Mouse (Mus musculus): ENCODE data around the gene Zfr. TPM values are rescaled to one million over a fixed set of nuclear protein-coding genes. Genes with fewer than 3 reads are reported as not detected.
A peak's percentile ranks its signal among the peaks of the same experiment; 100 is the strongest.
"Not testable (repeated sequence)": the region's sequence is repeated elsewhere in the genome, so short reads cannot be mapped to it uniquely, and the experiment has no call there.

Gene Zfr
- polyA plus RNA-seq, 1 experiment from 2014 or later, result 115 TPM

DNA sequence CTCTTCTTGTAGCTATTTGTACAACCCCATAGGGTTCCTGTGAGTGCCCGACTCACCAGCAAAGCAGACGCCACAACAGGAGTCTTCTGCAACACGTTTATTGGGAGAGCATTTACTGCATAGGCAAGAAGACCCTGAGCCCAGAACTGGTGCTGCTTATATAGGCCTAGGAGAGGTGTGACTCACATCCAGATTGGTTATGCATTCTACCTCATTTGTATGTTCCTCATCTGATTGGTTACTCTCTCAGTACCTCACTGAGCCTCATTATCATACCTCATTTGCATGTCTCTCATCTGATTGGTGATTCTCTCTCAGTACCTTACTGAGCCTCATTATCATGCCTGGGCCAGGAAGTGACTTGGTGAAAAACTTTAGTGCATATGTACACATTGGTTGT lies 8.7 kb upstream of the Zfr start:
- not testable (repeated sequence) for H3K4me2 ChIP-seq (replicated peaks); H3K27me3 ChIP-seq; H3K4me3 ChIP-seq; H3K36me3 ChIP-seq; H3K4me1 ChIP-seq; H3K9me3 ChIP-seq; ATAC-seq (ENCODE audit: insufficient number of reproducible peaks, insufficient read depth, low FRiP score, low TSS enrichment); H3K9ac ChIP-seq; H3K27ac ChIP-seq
- WGBS, result 90% methylated on average over 3 of the region's 3 CpGs

DNA sequence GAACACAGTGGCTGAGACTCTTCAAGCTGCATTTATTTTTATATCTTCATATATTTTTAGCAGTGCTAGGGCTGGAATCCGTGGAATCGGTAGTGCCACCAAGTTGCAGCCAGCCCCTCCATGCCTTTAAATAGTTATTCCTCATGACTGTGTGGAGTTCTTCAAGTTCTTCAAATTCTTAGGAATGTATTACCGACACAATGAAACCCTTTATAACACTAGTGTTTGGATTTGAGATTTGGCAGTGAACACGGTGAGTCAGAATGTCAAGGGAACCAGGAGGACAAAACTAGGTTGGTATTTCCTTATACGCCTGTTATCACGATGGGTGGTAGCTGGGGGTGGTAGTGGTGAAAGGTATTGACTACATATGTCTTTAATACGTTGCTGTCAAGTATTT lies 6.4 kb upstream of the Zfr start:
- Histone ChIP-seq H3K9me3 (no peaks in the 10 kb centered on the region), H3K4me1 (no peaks in the 10 kb centered on the region), H3K4me2 (replicated peaks) (no peak overlapping the region), H3K36me3 (no peaks in the 10 kb centered on the region), H3K9ac (no peak overlapping the region), H3K4me3 (no peak overlapping the region), H3K27me3 (no peaks in the 10 kb centered on the region), H3K27ac (no peak overlapping the region)
- ATAC-seq (ENCODE audit: insufficient number of reproducible peaks, insufficient read depth, low FRiP score, low TSS enrichment), result no peak
- 63% methylated on average over 7 of the region's 7 CpGs for WGBS

DNA sequence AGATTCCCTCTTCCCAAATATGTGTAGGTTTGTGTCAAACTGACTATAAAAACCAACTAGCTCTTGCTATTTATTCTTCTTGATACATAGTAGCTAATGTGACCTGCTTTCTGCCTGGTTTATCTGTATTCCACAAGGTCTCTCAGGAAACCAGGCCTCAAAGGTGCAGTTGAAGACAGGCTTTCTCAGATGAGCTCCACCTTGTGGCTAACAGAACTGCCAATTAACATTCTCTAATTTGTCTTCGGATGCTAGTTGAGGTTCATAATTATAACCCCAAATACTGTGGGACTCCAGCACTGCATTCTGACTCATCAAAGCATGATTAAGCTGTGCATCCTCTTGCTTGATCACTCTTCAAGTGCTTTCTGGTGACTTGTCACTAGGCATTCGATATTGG lies 4.2 kb upstream of the Zfr start:
- H3K9ac ChIP-seq, result no peak overlapping the region
- no peak for ATAC-seq (ENCODE audit: insufficient number of reproducible peaks, insufficient read depth, low FRiP score, low TSS enrichment)
- no peaks in the 10 kb centered on the region for H3K4me1 ChIP-seq
- no peak overlapping the region for H3K4me3 ChIP-seq
- 66% methylated on average over 2 of the region's 2 CpGs for WGBS
- H3K36me3 ChIP-seq, result no peaks in the 10 kb centered on the region
- H3K4me2 ChIP-seq (replicated peaks), result no peak overlapping the region
- no peak overlapping the region for H3K27ac ChIP-seq
- H3K27me3 ChIP-seq, result no peaks in the 10 kb centered on the region
- H3K9me3 ChIP-seq, result no peaks in the 10 kb centered on the region

DNA sequence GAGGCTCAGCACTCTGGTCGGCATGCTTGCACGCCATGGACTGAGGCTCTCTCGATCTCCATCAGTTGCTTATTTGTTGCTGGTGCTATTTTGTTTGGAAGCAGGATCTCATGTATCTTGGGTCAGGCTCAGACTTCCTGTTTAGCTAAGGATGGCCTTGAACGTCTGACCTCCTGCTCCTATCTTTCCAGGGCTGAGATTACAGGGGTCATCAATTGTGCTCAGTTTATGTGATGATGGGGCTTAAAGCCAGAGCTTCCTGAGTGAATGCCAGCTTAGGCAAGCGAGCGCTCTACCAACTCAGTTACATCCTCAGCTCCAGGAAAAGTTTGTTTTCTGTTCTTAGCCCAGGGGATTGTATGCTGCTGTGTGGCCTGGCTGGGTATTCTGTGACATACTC lies 3.1 kb upstream of the Zfr start:
- H3K9ac ChIP-seq, result no peak overlapping the region
- WGBS, result 63% methylated on average over 6 of the region's 6 CpGs
- no peak overlapping the region for H3K27ac ChIP-seq
- H3K36me3 ChIP-seq, result no peaks in the 10 kb centered on the region
- no peak overlapping the region for H3K4me3 ChIP-seq
- no peaks in the 10 kb centered on the region for H3K27me3 ChIP-seq
- no peak overlapping the region for H3K4me2 ChIP-seq (replicated peaks)
- ATAC-seq (ENCODE audit: insufficient number of reproducible peaks, insufficient read depth, low FRiP score, low TSS enrichment), result no peak
- 0 out of 2 replicates have a peak, but pooled peaks cover 3% of the 10 kb centered on the region for H3K4me1 ChIP-seq
- H3K9me3 ChIP-seq, result no peaks in the 10 kb centered on the region

DNA sequence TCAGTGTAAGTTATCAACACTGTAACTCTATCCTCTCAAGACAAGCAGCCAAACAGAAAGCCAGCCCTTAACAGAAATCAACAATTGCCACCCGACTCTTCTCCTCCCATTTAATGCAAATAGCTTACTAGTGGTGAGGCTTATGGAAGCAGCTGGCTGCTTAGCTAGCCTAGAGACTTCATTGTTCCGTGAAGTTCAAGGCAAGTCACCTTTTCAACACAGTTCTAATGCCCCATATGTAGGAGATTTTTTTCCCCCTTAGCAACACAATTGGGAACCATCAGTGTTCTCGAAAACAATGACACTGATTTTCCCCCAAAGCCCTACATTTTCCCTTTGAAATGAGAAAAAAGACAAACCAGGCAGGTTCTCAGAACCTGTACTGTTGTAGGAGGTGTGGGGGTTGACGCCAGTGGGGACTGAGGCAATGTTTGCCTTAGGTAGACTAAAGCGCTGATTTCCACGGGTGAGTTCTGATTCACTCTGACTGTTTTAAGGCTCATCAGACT lies 1.9 kb upstream of the Zfr start:
- Histone ChIP-seq H3K27ac (no peak overlapping the region), H3K36me3 (no peaks in the 10 kb centered on the region), H3K4me2 (replicated peaks) (no peak overlapping the region), H3K4me1 (0 out of 2 replicates have a peak, but pooled peaks cover 3% of the 10 kb centered on the region), H3K9ac (no peak overlapping the region), H3K27me3 (no peaks in the 10 kb centered on the region), H3K9me3 (no peaks in the 10 kb centered on the region), H3K4me3 (no peak overlapping the region)
- WGBS, result 25% methylated on average over 6 of the region's 6 CpGs
- ATAC-seq (ENCODE audit: insufficient number of reproducible peaks, insufficient read depth, low FRiP score, low TSS enrichment), result no peak

DNA sequence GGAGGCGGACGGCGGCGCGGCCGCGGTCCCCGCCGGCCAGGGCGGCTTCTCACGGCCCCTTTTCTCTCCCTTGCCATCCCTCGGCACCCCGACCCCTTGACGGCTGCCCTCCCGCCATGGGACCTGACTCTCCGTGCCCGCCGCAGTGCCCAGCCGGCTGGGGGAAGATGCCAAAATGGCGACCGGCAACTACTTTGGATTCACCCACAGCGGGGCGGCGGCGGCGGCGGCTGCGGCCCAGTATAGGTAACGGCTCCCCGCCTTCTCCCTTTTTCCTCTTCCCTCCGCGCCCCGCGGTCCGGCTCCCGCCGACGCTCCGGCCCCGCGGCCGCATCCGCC lies 431 bp downstream of the Zfr start:
- H3K4me3 ChIP-seq, result peak overlapping the region; percentile 98
- 0 out of 2 replicates have a peak, but pooled peaks cover 3% of the 10 kb centered on the region for H3K4me1 ChIP-seq
- no peaks in the 10 kb centered on the region for H3K9me3 ChIP-seq
- H3K4me2 ChIP-seq (replicated peaks), result peak overlapping the region; percentile 69; the same call in 1 of the 2 replicates
- H3K36me3 ChIP-seq, result 0 out of 2 replicates have a peak, but pooled peaks cover 2% of the 10 kb centered on the region
- H3K27me3 ChIP-seq, result no peaks in the 10 kb centered on the region
- WGBS, result under 1% methylated on average over 24 of the region's 43 CpGs
- peak overlapping the region; percentile 93 for H3K27ac ChIP-seq
- peak; percentile 38; the same call in 1 of the 2 replicates for ATAC-seq (ENCODE audit: insufficient number of reproducible peaks, insufficient read depth, low FRiP score, low TSS enrichment)
- H3K9ac ChIP-seq, result peak overlapping the region; percentile 98

DNA sequence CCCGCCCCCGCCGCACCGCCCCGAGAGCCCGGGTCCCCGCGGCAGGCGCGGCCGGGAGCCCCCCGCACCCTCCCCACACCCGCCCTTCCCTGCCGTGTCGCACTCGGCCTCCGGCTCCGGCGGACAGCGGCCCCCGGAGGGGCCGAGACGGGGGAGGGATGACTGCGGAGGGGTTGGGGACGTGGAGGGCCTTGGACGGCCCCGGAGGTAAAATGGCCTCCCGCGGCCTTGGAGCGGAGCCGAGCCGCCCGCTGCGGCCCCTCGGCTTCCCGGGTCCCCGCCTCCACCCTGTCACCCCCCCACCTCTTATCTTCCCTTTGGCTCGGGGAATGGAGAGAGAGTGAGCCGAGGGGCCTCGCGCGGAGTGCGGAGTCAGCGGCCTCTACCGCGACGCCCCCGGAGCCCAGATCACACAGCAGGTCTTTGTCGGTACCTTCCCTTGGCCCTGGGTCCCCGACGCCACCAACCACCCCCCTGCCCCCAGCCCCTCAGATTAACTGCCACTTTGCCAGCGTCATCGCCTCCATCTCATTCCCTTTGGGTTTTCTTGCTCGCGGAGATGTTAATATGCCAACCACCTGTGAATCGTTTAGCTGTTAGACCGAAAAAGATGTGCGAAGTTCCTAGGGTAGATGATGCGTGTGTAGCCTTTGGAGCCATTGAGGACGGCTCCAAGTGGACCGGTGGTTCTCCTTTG lies 949 bp downstream of the Zfr start:
- Histone ChIP-seq H3K9ac (peak overlapping the region; percentile 98), H3K27me3 (no peaks in the 10 kb centered on the region), H3K36me3 (0 out of 2 replicates have a peak, but pooled peaks cover 2% of the 10 kb centered on the region), H3K4me2 (replicated peaks) (peak overlapping the region; percentile 69), H3K4me3 (peak overlapping the region; percentile 98), H3K9me3 (no peaks in the 10 kb centered on the region), H3K27ac (peak overlapping the region; percentile 93), H3K4me1 (0 out of 2 replicates have a peak, but pooled peaks cover 3% of the 10 kb centered on the region)
- 1% methylated on average over 44 of the region's 61 CpGs for WGBS
- ATAC-seq (ENCODE audit: insufficient number of reproducible peaks, insufficient read depth, low FRiP score, low TSS enrichment), result peak; percentile 43

DNA sequence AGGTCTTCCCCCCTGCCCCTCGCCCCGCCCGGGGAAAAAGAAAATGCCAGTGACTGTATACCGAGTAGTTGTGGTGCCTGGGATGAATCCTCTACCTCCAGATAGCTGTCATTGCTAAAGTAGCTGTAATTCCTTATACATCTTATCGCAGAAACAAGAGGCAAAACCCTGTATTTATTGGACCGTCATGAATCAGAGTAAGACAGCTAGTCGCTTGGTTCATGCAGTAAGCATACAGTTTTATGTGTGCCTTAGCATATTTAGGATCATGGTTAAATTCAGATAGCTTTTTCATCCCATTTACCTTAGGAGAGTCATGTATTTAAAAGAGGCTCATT lies 1.5 kb downstream of the Zfr start:
- no peaks in the 10 kb centered on the region for H3K27me3 ChIP-seq
- 0 out of 2 replicates have a peak, but pooled peaks cover 3% of the 10 kb centered on the region for H3K4me1 ChIP-seq
- H3K27ac ChIP-seq, result peak overlapping the region; percentile 93
- H3K9me3 ChIP-seq, result no peaks in the 10 kb centered on the region
- peak overlapping the region; percentile 69 for H3K4me2 ChIP-seq (replicated peaks)
- H3K36me3 ChIP-seq, result 0 out of 2 replicates have a peak, but pooled peaks cover 2% of the 10 kb centered on the region
- peak overlapping the region; percentile 98 for H3K4me3 ChIP-seq
- no peak for ATAC-seq (ENCODE audit: insufficient number of reproducible peaks, insufficient read depth, low FRiP score, low TSS enrichment)
- WGBS, result 11% methylated on average over 7 of the region's 7 CpGs
- H3K9ac ChIP-seq, result peak overlapping the region; percentile 98

DNA sequence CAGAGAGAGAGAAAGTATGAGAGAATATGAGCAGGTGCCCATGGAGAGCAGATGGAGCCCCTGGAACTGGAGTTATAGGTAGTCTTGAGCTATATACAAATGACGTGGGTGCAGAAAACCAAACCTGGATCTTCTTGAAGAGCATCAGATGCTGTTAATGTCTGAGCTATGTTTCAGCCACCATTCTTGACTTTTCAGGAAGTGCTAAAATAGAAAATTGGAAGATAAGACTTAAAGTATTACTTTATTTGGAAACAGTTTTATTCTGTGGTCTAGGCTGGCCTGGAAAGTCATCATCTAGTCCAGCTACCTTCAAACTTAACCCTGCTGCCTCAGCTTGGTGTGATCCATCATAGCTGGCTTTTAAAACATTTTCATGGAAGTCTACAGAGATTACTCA lies 7.3 kb downstream of the Zfr start:
- no peaks in the 10 kb centered on the region for H3K27me3 ChIP-seq
- no peak overlapping the region for H3K4me2 ChIP-seq (replicated peaks)
- no peak overlapping the region for H3K9ac ChIP-seq
- no peaks in the 10 kb centered on the region for H3K4me1 ChIP-seq
- H3K36me3 ChIP-seq, result 0 out of 2 replicates have a peak, but pooled peaks cover 9% of the 10 kb centered on the region
- ATAC-seq (ENCODE audit: insufficient number of reproducible peaks, insufficient read depth, low FRiP score, low TSS enrichment), result no peak
- 89% methylated on average over 1 of the region's 1 CpGs for WGBS
- no peaks in the 10 kb centered on the region for H3K9me3 ChIP-seq
- H3K27ac ChIP-seq, result no peak overlapping the region
- no peak overlapping the region for H3K4me3 ChIP-seq

DNA sequence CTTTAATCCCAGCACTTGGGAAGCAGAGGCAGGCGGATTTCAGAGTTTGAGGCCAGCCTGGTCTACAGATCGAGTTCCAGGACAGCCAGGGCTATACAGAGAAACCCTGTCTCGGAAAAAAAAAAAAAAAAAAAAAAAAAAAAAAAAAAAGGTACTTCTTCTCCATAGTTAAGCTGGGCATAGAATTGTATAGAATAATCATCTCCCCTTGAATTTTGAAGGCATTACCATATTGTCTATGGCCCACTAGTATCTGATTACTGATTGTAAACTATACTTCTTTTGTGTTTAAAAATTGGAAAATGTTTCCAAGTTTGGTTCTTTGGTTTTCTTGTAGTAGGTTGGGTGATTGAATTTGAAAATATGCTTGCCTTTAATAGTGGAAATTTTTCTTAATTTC lies 13.2 kb downstream of the Zfr start:
- ATAC-seq (ENCODE audit: insufficient number of reproducible peaks, insufficient read depth, low FRiP score, low TSS enrichment); H3K4me2 ChIP-seq (replicated peaks); H3K4me1 ChIP-seq; H3K9me3 ChIP-seq; H3K9ac ChIP-seq; H3K27ac ChIP-seq; H3K4me3 ChIP-seq; H3K36me3 ChIP-seq; H3K27me3 ChIP-seq: not testable (repeated sequence)
- 86% methylated on average over 3 of the region's 3 CpGs for WGBS

DNA sequence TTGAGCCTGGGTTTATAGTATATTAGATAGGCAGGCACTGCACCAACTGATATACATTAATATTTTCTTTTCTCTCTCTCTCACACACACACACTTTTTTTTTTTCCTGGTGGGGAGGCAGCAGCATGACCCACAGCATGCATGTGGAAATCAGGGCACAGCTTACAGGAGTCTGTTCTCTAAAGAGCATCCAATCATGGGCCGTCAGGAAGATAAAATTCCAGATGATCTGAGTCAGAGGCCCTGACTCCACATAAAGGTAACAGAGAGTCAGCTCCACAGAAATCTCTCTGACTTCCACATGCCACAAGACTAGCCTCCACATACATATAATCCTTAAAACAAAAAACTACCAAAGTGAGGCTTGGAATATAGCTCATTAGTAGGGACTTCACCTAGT lies 16.9 kb downstream of the Zfr start:
- no peak for ATAC-seq (ENCODE audit: insufficient number of reproducible peaks, insufficient read depth, low FRiP score, low TSS enrichment)
- no peak overlapping the region for H3K27ac ChIP-seq
- no peak overlapping the region for H3K4me2 ChIP-seq (replicated peaks)
- H3K9ac ChIP-seq, result no peak overlapping the region
- no peaks in the 10 kb centered on the region for H3K4me1 ChIP-seq
- no peak overlapping the region for H3K4me3 ChIP-seq
- H3K9me3 ChIP-seq, result no peaks in the 10 kb centered on the region
- H3K36me3 ChIP-seq, result peaks cover 16% of the 10 kb centered on the region
- WGBS, result 60% methylated on average over 1 of the region's 1 CpGs
- H3K27me3 ChIP-seq, result no peaks in the 10 kb centered on the region

DNA sequence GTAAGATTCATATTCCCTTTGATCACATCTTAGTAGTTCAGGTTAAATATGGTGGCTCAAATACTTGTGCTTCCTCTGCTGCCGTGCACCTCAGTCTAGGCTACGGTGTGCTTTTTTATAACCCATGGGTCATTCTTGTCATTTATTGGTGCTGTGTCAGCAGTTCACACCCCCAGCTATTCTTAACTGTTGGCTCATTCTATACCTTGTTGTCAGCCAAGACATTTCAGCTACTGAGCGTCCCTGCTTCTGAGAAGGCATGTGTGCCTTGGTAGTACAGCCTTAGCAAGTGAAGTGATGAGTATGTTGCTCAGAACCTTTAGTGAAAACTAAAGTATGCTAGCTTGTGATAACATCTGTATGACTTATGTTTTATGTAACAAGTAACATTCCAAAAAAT lies 17.7 kb downstream of the Zfr start:
- no peak overlapping the region for H3K9ac ChIP-seq
- WGBS, result 77% methylated on average over 3 of the region's 3 CpGs

More for the DNA sequence above, 17.7 kb downstream of the Zfr start:
- H3K27me3 ChIP-seq, result no peaks in the 10 kb centered on the region
- no peak overlapping the region for H3K4me2 ChIP-seq (replicated peaks)
- no peak overlapping the region for H3K4me3 ChIP-seq
- ATAC-seq (ENCODE audit: insufficient number of reproducible peaks, insufficient read depth, low FRiP score, low TSS enrichment), result no peak
- no peaks in the 10 kb centered on the region for H3K4me1 ChIP-seq
- no peaks in the 10 kb centered on the region for H3K9me3 ChIP-seq
- H3K36me3 ChIP-seq, result peaks cover 17% of the 10 kb centered on the region
- no peak overlapping the region for H3K27ac ChIP-seq
